Mouse (Mus musculus): ENCODE data around the gene Rnf7. TPM values are rescaled to one million over a fixed set of nuclear protein-coding genes. Genes with fewer than 3 reads are reported as not detected.
"Not testable (repeated sequence)": the region's sequence is repeated elsewhere in the genome, so short reads cannot be mapped to it uniquely, and the experiment has no call there.

The Rnf7 gene
- 301 and 308 TPM in 2 replicates for polyA plus RNA-seq (2014; fragmentation: Nextera tagmentation; extraction: Ambion mirVana)

DNA sequence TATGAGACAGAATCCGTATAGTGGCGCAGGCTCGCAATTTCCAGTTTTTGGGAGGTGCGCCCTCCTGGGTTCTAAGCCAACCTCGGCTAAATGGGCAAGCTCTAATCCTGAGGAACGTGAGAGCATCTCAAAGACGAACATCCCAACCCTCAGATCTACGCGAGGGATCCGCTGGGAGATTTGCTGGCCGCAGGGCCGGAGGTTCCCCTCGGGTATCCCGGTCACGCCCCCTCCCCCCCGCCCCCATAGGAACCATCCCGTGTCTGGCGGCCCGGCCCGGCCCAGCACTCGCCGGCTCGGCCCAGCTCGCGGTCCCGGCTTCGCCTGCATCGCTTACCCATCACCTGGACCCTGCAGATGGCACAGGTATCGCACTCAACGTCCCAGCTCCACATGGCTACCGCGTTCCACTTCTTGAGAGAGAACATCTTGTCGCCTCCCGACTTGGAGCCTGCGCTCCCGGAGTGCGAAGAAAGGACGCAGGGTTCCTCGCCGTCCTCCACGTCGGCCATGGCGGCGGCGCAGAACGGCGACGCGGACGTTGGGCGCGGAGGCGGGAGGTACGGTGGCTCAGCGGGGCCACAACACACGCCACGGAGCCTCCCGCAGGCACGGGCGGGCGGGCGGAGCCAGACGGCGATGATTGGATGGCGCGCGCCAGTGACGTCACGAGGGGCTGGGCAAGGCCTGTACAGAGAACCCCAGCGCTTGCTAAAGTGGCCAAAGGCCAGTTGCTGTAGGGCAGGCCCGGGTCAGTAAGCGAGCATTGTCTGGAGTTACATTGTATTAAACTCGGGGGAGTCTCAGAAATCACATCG, at the start of gene Rnf7:
Gene Rnf7 (minus strand): TSS at position 605 of the 818 bp plus-strand sequence.
- ATAC-seq (replicated peaks; ENCODE audit: insufficient number of reproducible peaks, low FRiP score, low TSS enrichment, low read depth) (peak; percentile 97), DNase-seq (ENCODE audit: low spot score) (peak; percentile 99)
- Histone ChIP-seq H3K9me3 (replicated peaks; ENCODE audit: control insufficient read depth, low read length) (no peaks in the 10 kb centered on the region), H3K4me1 (ENCODE audit: control insufficient read depth, insufficient read depth, low read length) (no peaks in the 10 kb centered on the region), H3K27ac (replicated peaks; ENCODE audit: low read depth, low read length) (peak within 1 kb of the TSS; percentile 72), H3K9ac (replicated peaks; ENCODE audit: low read length) (peak within 1 kb of the TSS; percentile 87), H3K4me3 (ENCODE audit: low read depth, low read length) (peak within 1 kb of the TSS; percentile 82), H3K36me3 (replicated peaks; ENCODE audit: control insufficient read depth, insufficient read depth, low read depth, low read length) (no peaks in the 10 kb centered on the region), H3K27me3 (ENCODE audit: control insufficient read depth, insufficient read depth, low read length) (no peaks in the 10 kb centered on the region), H3K4me2 (ENCODE audit: low read depth, low read length) (peak within 1 kb of the TSS; percentile 54)
- under 1% methylated on average over 69 of the region's 74 CpGs for WGBS

DNA sequence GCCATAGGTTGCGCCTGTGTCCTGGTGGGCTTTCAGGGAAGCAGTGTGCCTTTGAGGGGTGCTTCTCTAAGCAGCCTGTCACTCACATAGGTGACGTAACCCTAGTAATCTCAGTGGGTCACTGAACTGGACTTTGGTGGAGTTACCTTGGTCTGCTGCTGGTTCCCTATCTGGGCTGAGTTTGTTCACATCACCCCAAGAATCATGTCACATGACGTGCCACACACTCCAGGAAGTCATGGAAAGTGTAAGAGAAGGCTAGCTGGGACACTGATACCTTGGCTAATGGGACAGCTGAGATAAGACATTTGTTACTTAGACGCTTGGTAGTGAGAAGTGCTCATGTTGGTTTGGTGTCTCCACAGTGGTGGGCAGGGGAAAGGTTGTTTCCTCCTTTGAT, 47.5 kb upstream of the Rnf7 start:
- Histone ChIP-seq H3K36me3 (replicated peaks; ENCODE audit: control insufficient read depth, insufficient read depth, low read depth, low read length) (no peaks in the 10 kb centered on the region), H3K9ac (replicated peaks; ENCODE audit: low read length) (no peak overlapping the region), H3K9me3 (replicated peaks; ENCODE audit: control insufficient read depth, low read length) (no peaks in the 10 kb centered on the region), H3K4me3 (ENCODE audit: low read depth, low read length) (no peak overlapping the region), H3K4me1 (ENCODE audit: control insufficient read depth, insufficient read depth, low read length) (no peaks in the 10 kb centered on the region), H3K27ac (replicated peaks; ENCODE audit: low read depth, low read length) (no peak overlapping the region), H3K27me3 (ENCODE audit: control insufficient read depth, insufficient read depth, low read length) (no peaks in the 10 kb centered on the region), H3K4me2 (ENCODE audit: low read depth, low read length) (no peak overlapping the region)
- ATAC-seq (replicated peaks; ENCODE audit: insufficient number of reproducible peaks, low FRiP score, low TSS enrichment, low read depth) = no peak
- no peak for DNase-seq (ENCODE audit: low spot score)
- WGBS = 79% methylated on average over 4 of the region's 4 CpGs

DNA sequence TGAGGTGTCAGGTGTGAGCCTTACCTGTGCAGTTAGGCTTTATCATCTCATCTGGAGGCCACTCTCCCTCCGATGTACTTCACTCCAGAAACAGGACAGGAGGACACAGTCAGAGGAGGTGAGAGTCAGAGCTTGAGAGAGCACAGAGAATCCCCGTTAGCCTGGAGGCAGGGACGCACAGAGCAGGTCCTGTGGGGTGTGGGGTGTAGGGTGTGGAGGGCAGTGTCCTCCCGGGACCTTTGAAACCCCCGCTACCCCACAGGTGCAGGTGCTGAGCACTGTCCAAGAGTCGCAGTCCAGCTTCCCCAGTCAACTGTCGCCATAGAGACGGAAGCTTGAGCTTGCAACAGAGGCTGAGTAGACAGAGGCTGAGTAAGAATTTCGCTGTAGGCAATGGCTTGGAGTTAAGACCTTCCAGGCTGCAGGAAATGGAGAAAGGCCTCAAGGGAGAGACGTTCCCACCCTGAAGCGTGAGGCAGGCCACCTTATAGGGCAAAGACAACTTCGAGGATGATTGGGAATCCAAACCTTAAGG, 46.6 kb upstream of the Rnf7 start, which contains the start of gene Gm28729:
Gene Gm28729 (minus strand): TSS at position 293 of the 535 bp plus-strand sequence.
- H3K4me3 ChIP-seq (ENCODE audit: low read depth, low read length) = no peak within 1 kb of the TSS
- H3K27ac ChIP-seq (replicated peaks; ENCODE audit: low read depth, low read length) = no peak within 1 kb of the TSS
- no peaks in the 10 kb centered on the region for H3K4me1 ChIP-seq (ENCODE audit: control insufficient read depth, insufficient read depth, low read length)
- ATAC-seq (replicated peaks; ENCODE audit: insufficient number of reproducible peaks, low FRiP score, low TSS enrichment, low read depth) (no peak), DNase-seq (ENCODE audit: low spot score) (no peak)
- no peaks in the 10 kb centered on the region for H3K36me3 ChIP-seq (replicated peaks; ENCODE audit: control insufficient read depth, insufficient read depth, low read depth, low read length)
- no peaks in the 10 kb centered on the region for H3K9me3 ChIP-seq (replicated peaks; ENCODE audit: control insufficient read depth, low read length)
- no peaks in the 10 kb centered on the region for H3K27me3 ChIP-seq (ENCODE audit: control insufficient read depth, insufficient read depth, low read length)
- WGBS = 52% methylated on average over 12 of the region's 12 CpGs
- no peak within 1 kb of the TSS for H3K9ac ChIP-seq (replicated peaks; ENCODE audit: low read length)
- H3K4me2 ChIP-seq (ENCODE audit: low read depth, low read length) = no peak within 1 kb of the TSS

DNA sequence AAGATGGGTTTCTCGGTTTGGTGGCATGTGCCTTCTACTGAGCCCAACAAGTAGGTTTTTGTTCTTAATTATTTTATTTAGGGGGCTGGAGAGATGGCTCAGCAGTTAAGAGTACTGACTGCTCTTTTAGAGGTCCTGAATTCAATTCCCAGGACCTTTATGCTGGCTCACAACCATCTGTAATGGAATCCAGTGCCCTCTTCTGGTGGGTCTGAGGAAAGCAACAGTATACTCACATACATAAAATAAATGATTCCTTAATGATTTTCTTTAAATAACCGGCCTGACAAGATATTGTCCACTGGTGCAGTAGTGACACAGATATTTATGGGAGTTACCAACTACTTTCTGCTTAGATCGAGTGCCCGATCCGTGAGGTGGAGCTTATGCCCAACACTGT, 44.7 kb upstream of the Rnf7 start:
- Histone ChIP-seq H3K36me3 (replicated peaks; ENCODE audit: control insufficient read depth, insufficient read depth, low read depth, low read length) (no peaks in the 10 kb centered on the region), H3K27ac (replicated peaks; ENCODE audit: low read depth, low read length) (no peak overlapping the region), H3K27me3 (ENCODE audit: control insufficient read depth, insufficient read depth, low read length) (no peaks in the 10 kb centered on the region), H3K9me3 (replicated peaks; ENCODE audit: control insufficient read depth, low read length) (no peaks in the 10 kb centered on the region), H3K4me3 (ENCODE audit: low read depth, low read length) (no peak overlapping the region), H3K4me2 (ENCODE audit: low read depth, low read length) (no peak overlapping the region), H3K4me1 (ENCODE audit: control insufficient read depth, insufficient read depth, low read length) (no peaks in the 10 kb centered on the region), H3K9ac (replicated peaks; ENCODE audit: low read length) (no peak overlapping the region)
- 85% methylated on average over 5 of the region's 5 CpGs for WGBS
- DNase-seq (ENCODE audit: low spot score) = no peak
- ATAC-seq (replicated peaks; ENCODE audit: insufficient number of reproducible peaks, low FRiP score, low TSS enrichment, low read depth) = no peak

DNA sequence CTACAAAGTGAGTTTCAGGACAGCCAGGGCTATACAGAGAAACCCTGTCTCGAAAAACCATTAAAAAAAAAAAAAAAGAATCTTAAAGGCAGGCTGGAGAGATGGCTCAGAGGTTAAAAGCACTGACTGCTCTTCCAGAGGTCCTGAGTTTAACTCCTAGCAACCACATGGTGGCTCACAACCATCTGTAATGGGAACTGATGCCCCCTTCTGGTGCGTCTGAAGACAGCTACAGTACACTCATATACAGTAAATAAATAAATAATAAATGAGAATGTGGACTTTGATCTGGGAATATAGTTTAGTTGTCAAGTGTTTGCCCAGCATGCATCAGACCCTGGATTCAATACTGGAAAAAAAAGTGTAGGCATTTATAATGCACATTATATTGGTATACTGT, 43.1 kb upstream of the Rnf7 start:
- not testable (repeated sequence) for ATAC-seq (replicated peaks; ENCODE audit: insufficient number of reproducible peaks, low FRiP score, low TSS enrichment, low read depth); H3K27me3 ChIP-seq (ENCODE audit: control insufficient read depth, insufficient read depth, low read length)

DNA sequence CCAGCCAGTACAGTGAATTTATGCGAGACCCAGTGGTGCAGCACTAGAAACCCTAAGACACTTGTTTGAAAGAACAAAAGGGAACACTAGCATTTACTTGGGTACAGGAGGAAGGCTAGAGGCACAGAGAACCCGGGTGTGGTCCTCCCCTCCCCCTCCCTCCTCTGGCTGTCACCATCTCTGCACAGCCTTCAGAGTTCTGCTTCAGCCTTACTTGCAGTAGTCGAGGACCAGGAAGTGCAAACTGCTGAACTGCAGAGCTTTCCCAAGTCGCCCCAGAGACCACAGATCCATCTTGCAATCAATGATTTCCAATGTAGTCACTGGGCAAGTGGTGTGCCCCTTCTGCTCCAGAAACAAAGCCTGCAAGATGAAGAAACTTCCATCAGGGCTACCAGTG, 39.0 kb upstream of the Rnf7 start:
- no peak for ATAC-seq (replicated peaks; ENCODE audit: insufficient number of reproducible peaks, low FRiP score, low TSS enrichment, low read depth)
- Histone ChIP-seq H3K27me3 (ENCODE audit: control insufficient read depth, insufficient read depth, low read length) (no peaks in the 10 kb centered on the region), H3K4me2 (ENCODE audit: low read depth, low read length) (no peak overlapping the region), H3K4me1 (ENCODE audit: control insufficient read depth, insufficient read depth, low read length) (no peaks in the 10 kb centered on the region), H3K9ac (replicated peaks; ENCODE audit: low read length) (no peak overlapping the region), H3K4me3 (ENCODE audit: low read depth, low read length) (no peak overlapping the region), H3K36me3 (replicated peaks; ENCODE audit: control insufficient read depth, insufficient read depth, low read depth, low read length) (no peaks in the 10 kb centered on the region), H3K27ac (replicated peaks; ENCODE audit: low read depth, low read length) (no peak overlapping the region), H3K9me3 (replicated peaks; ENCODE audit: control insufficient read depth, low read length) (no peaks in the 10 kb centered on the region)
- no peak for DNase-seq (ENCODE audit: low spot score)
- WGBS = 33% methylated on average over 4 of the region's 4 CpGs

More for the DNA sequence above, 43.1 kb upstream of the Rnf7 start:
- not testable (repeated sequence) for DNase-seq (ENCODE audit: low spot score); H3K9ac ChIP-seq (replicated peaks; ENCODE audit: low read length); H3K9me3 ChIP-seq (replicated peaks; ENCODE audit: control insufficient read depth, low read length); H3K4me2 ChIP-seq (ENCODE audit: low read depth, low read length); H3K4me3 ChIP-seq (ENCODE audit: low read depth, low read length); H3K4me1 ChIP-seq (ENCODE audit: control insufficient read depth, insufficient read depth, low read length); H3K36me3 ChIP-seq (replicated peaks; ENCODE audit: control insufficient read depth, insufficient read depth, low read depth, low read length); H3K27ac ChIP-seq (replicated peaks; ENCODE audit: low read depth, low read length)
- WGBS = 91% methylated on average over 2 of the region's 2 CpGs

DNA sequence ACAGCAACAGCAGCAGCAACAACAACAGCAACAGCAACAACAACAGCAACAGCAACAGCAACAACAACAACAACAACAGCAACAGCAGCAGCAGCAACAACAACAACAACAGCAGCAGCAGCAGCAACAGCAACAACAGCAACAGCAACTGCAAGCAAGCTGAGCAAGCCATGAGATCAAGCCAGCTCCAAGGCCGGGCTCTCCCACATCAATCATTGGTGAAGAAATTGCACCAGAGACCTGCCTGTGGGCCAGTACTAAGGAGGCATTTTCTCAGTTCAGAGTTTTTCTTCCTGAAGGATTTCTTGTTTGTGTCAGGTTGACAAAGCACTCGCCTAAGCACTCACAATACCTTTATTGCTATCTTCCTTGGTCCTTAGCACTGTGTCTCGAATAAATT, 38.3 kb upstream of the Rnf7 start:
- no peak for DNase-seq (ENCODE audit: low spot score)
- Histone ChIP-seq H3K4me3 (ENCODE audit: low read depth, low read length) (no peak overlapping the region), H3K9ac (replicated peaks; ENCODE audit: low read length) (no peak overlapping the region), H3K4me2 (ENCODE audit: low read depth, low read length) (no peak overlapping the region), H3K27me3 (ENCODE audit: control insufficient read depth, insufficient read depth, low read length) (no peaks in the 10 kb centered on the region), H3K27ac (replicated peaks; ENCODE audit: low read depth, low read length) (no peak overlapping the region), H3K36me3 (replicated peaks; ENCODE audit: control insufficient read depth, insufficient read depth, low read depth, low read length) (no peaks in the 10 kb centered on the region), H3K9me3 (replicated peaks; ENCODE audit: control insufficient read depth, low read length) (no peaks in the 10 kb centered on the region), H3K4me1 (ENCODE audit: control insufficient read depth, insufficient read depth, low read length) (no peaks in the 10 kb centered on the region)
- WGBS = 74% methylated on average over 3 of the region's 3 CpGs
- ATAC-seq (replicated peaks; ENCODE audit: insufficient number of reproducible peaks, low FRiP score, low TSS enrichment, low read depth) = no peak

DNA sequence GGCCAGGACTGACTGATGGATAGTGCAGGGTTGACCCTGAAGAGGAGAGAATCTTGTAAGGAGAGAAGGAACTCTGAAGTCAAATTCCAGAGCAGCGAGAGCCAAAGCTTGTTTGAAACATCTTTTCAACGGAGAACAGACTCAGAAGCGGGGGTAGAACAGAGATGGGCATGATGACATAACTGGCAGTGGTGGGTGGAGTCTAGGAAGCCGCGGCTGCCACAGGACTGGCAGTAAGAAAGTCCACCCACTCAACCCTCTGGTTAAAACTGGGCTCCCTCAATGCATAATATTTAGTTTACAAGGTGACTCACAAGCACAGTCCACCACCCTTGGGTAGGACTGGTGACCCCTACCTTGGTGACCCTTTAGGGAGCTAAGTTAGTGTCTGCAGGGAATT, 37.3 kb upstream of the Rnf7 start:
- DNase-seq (ENCODE audit: low spot score) (no peak), ATAC-seq (replicated peaks; ENCODE audit: insufficient number of reproducible peaks, low FRiP score, low TSS enrichment, low read depth) (no peak)
- no peak overlapping the region for H3K9ac ChIP-seq (replicated peaks; ENCODE audit: low read length)
- no peaks in the 10 kb centered on the region for H3K27me3 ChIP-seq (ENCODE audit: control insufficient read depth, insufficient read depth, low read length)
- H3K4me2 ChIP-seq (ENCODE audit: low read depth, low read length) = no peak overlapping the region
- 87% methylated on average over 5 of the region's 5 CpGs for WGBS
- H3K9me3 ChIP-seq (replicated peaks; ENCODE audit: control insufficient read depth, low read length) = no peaks in the 10 kb centered on the region
- H3K27ac ChIP-seq (replicated peaks; ENCODE audit: low read depth, low read length) = no peak overlapping the region
- no peak overlapping the region for H3K4me3 ChIP-seq (ENCODE audit: low read depth, low read length)
- no peaks in the 10 kb centered on the region for H3K4me1 ChIP-seq (ENCODE audit: control insufficient read depth, insufficient read depth, low read length)
- no peaks in the 10 kb centered on the region for H3K36me3 ChIP-seq (replicated peaks; ENCODE audit: control insufficient read depth, insufficient read depth, low read depth, low read length)

Data from embryonic facial prominence, embryonic 11.5 days (tissue).